In the genomic region with DNA sequence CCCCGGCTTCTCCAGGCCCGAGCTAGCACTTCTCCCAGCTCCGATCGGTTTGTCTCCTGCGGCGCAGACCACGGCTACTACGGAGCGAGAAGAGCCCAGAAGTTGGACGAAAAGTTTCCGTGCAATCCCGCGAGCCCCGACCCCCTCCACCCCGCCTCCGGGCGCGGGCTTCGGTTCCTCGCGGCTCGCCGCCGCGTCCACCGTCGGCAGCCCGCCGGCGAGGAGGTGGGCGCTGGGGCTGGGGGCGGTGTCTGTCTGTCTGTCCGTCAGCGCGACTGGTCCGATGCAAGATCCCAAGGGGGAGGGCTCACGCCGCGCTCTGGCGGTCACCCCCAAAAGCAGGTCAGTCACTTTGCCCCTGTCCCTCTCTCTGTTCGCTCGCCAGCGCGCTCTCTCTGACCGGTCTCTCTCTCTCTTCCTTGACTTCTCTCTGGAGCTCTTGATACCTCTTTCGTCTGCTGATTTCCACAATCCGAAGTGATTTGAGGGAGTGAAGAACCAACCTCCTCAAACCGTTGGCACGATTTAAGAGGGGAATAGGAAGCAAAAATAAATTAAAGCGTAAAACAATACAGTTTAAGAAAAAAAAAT, we compare ENCODE assay signal across 8 mouse cellular contexts. TPM values are rescaled to one million over a fixed set of nuclear protein-coding genes. Genes with fewer than 3 reads are reported as not detected.
DNase-seq lines count a peak whose midpoint lies in the region; ATAC-seq and TF ChIP-seq lines count a peak whose summit lies in the region.

No protein-coding gene starts in this region.

- no peak for TF ChIP-seq EP300 in liver, postnatal 0 days (IDR thresholded peaks at IDR 0.05; ENCODE audit: low read depth)

- TF ChIP-seq POLR2A in embryonic fibroblast, embryonic 13.5 days (IDR thresholded peaks at IDR 0.05; ENCODE audit: low read depth, low read length), result no peak; the same call in 1 of the 2 replicates

- ATAC-seq in heart, embryonic 15.5 days (replicated peaks; ENCODE audit: insufficient number of reproducible peaks, insufficient read depth, low FRiP score, low read depth), result no peak; the same call in 1 of the 2 replicates
- ATAC-seq in liver, postnatal 0 days, result peak; percentile 35
- no peak for ATAC-seq in neural tube, embryonic 14.5 days (ENCODE audit: low read depth)

- peaks cover 3% of the 10 kb centered on the region; the same call in 1 of the 2 replicates for H3K4me1 ChIP-seq in embryonic fibroblast, embryonic 13.5 days (ENCODE audit: control insufficient read depth, insufficient read depth, low read length)
- H3K4me1 ChIP-seq in heart, embryonic 15.5 days (replicated peaks), result peaks cover 53% of the 10 kb centered on the region
- H3K4me1 ChIP-seq in liver, postnatal 0 days (ENCODE audit: insufficient read depth), result peaks cover 35% of the 10 kb centered on the region
- H3K4me1 ChIP-seq in neural tube, embryonic 14.5 days (ENCODE audit: control insufficient read depth, insufficient read depth, low read length), result peaks cover 28% of the 10 kb centered on the region

- no peaks in the 10 kb centered on the region for H3K9me3 ChIP-seq in heart, embryonic 15.5 days (replicated peaks)
- no peaks in the 10 kb centered on the region for H3K9me3 ChIP-seq in liver, postnatal 0 days (ENCODE audit: low read length)
- H3K9me3 ChIP-seq in neural tube, embryonic 14.5 days (ENCODE audit: control insufficient read depth, low read length), result no peaks in the 10 kb centered on the region

- H3K4me2 ChIP-seq in heart, embryonic 15.5 days, result peak overlapping the region; percentile 90
- peak overlapping the region; percentile 91 for H3K4me2 ChIP-seq in liver, postnatal 0 days (ENCODE audit: low read depth, low read length)
- H3K4me2 ChIP-seq in neural tube, embryonic 14.5 days (ENCODE audit: low read depth, low read length), result peak overlapping the region; percentile 91

- no peaks in the 10 kb centered on the region for H3K36me3 ChIP-seq in heart, embryonic 15.5 days
- H3K36me3 ChIP-seq in liver, postnatal 0 days (replicated peaks; ENCODE audit: insufficient read depth, low read length), result no peaks in the 10 kb centered on the region; the same call in 1 of the 2 replicates
- H3K36me3 ChIP-seq in neural tube, embryonic 14.5 days (ENCODE audit: control insufficient read depth, insufficient read depth, low read length), result no peaks in the 10 kb centered on the region

- peak; percentile 40 to 60 for DNase-seq in urinary bladder, adult 18-20 months (ENCODE audit: low spot score in 2 of 2)
- no peak for DNase-seq in urinary bladder, postnatal 10 days (ENCODE audit: low spot score)
- peak; percentile 68 to 88 for DNase-seq in kidney, postnatal 25 days
- peak; percentile 76 for DNase-seq in liver, postnatal 0 days
- DNase-seq in thymus, postnatal 10 days (ENCODE audit: low spot score in 2 of 2), result peak; percentile 27 to 39

- peak overlapping the region; percentile 90 for H3K27ac ChIP-seq in embryonic fibroblast, embryonic 13.5 days (ENCODE audit: insufficient read depth, low read length)
- peak overlapping the region; percentile 97 for H3K27ac ChIP-seq in heart, embryonic 15.5 days
- peak overlapping the region; percentile 93 for H3K27ac ChIP-seq in liver, postnatal 0 days (ENCODE audit: low read depth)
- H3K27ac ChIP-seq in neural tube, embryonic 14.5 days (ENCODE audit: low read depth, low read length), result peak overlapping the region; percentile 81

- H3K27me3 ChIP-seq in heart, embryonic 15.5 days, result no peaks in the 10 kb centered on the region
- no peaks in the 10 kb centered on the region for H3K27me3 ChIP-seq in liver, postnatal 0 days (ENCODE audit: insufficient read depth, low read length)
- no peaks in the 10 kb centered on the region for H3K27me3 ChIP-seq in neural tube, embryonic 14.5 days (ENCODE audit: control insufficient read depth, insufficient read depth, low read length)

- H3K4me3 ChIP-seq in embryonic fibroblast, embryonic 13.5 days (ENCODE audit: insufficient read depth, low read length), result peak overlapping the region; percentile 88
- H3K4me3 ChIP-seq in heart, embryonic 15.5 days, result peak overlapping the region; percentile 73
- peak overlapping the region; percentile 89 for H3K4me3 ChIP-seq in liver, postnatal 0 days (ENCODE audit: low read depth, low read length)
- H3K4me3 ChIP-seq in neural tube, embryonic 14.5 days (ENCODE audit: low read depth, low read length), result peak overlapping the region; percentile 79

- WGBS in heart, embryonic 15.5 days, result under 1% methylated on average over 49 of the region's 50 CpGs
- WGBS in liver, postnatal 0 days (ENCODE audit: insufficient replicate concordance), result under 1% methylated on average over 50 of the region's 50 CpGs
- WGBS in neural tube, embryonic 14.5 days, result under 1% methylated on average over 50 of the region's 50 CpGs

- H3K9ac ChIP-seq in heart, embryonic 15.5 days, result peak overlapping the region; percentile 91
- H3K9ac ChIP-seq in liver, postnatal 0 days (replicated peaks), result peak overlapping the region; percentile 82
- peak overlapping the region; percentile 82 for H3K9ac ChIP-seq in neural tube, embryonic 14.5 days (replicated peaks; ENCODE audit: low read depth, low read length)

- TF ChIP-seq CTCF in embryonic fibroblast, embryonic 13.5 days (IDR thresholded peaks at IDR 0.05; ENCODE audit: borderline replicate concordance, insufficient read depth, low read length), result no peak
- no peak for TF ChIP-seq CTCF in liver, postnatal 0 days (IDR thresholded peaks at IDR 0.05; ENCODE audit: low read depth)

RNA-seq across cellular contexts. Expression of gene Vegfa, which starts 0.5 kb away (rescaled TPM):
- polyA plus RNA-seq in embryonic fibroblast, embryonic 13.5 days (2011; ENCODE audit: insufficient read length, low read depth, missing spikeins), result 140 and 154 TPM in 2 replicates
- 6.0 and 7.4 TPM in 2 replicates for polyA plus RNA-seq in heart, embryonic 15.5 days (2015; fragmentation: Nextera tagmentation; extraction: Ambion mirVana)
- 2.8 and 3.1 TPM in 2 replicates for polyA plus RNA-seq in liver, postnatal 0 days (2015; fragmentation: Nextera tagmentation; extraction: Ambion mirVana)
- 4.7 and 5.0 TPM in 2 replicates for polyA plus RNA-seq in neural tube, embryonic 14.5 days (2014; fragmentation: Nextera tagmentation; extraction: Ambion mirVana)

Comparison
In these comparisons a context has a peak if more than half of its experiments do, and no peak if none do; other contexts are left out.
1. RNA of gene Vegfa, which starts 0.5 kb away (polyA plus RNA-seq): 140 to 154 TPM in embryonic fibroblast, embryonic 13.5 days; 6.0 to 7.4 TPM in heart, embryonic 15.5 days, 4.7 to 5.0 TPM in neural tube, embryonic 14.5 days and 2.8 to 3.1 TPM in liver, postnatal 0 days; every median in the first group is over 10 times any median in the second.
2. Peak in every context shown above with its lines, with median percentiles within 50 percentile points of each other: H3K27ac ChIP-seq, H3K4me3 ChIP-seq, H3K4me2 ChIP-seq and H3K9ac ChIP-seq.